Comparison of ENCODE assay signal across 23 mouse cellular contexts in genomic region chr11:44529716-44530115, GRCm38 (mm10). TPM values are rescaled to one million over a fixed set of nuclear protein-coding genes. Genes with fewer than 3 reads are reported as not detected.
DNase-seq lines count a peak whose midpoint lies in the region; ATAC-seq lines count a peak whose summit lies in the region.
"Had no signal": no experiment of that assay in that cellular context is flagged by ENCODE, and none has a peak within 500 bp of the region (broad histone marks: within the 10 kb centered on the region; RNA-seq: fewer than 3 reads in every experiment).

No protein-coding gene starts in this region.

- peaks cover 36% of the 10 kb centered on the region for H3K4me1 ChIP-seq in liver, embryonic 11.5 days (replicated peaks; ENCODE audit: control insufficient read depth, insufficient read depth, low read length)
- H3K4me1 ChIP-seq in liver, embryonic 12.5 days: peaks cover 75% of the 10 kb centered on the region
- H3K4me1 ChIP-seq: forebrain, embryonic 15.5 days; hindbrain, embryonic 10.5 days; kidney, embryonic 15.5 days; midbrain, embryonic 15.5 days had no signal

- peak; percentile 64 for DNase-seq in heart, adult 11 months
- no peak for DNase-seq in heart, adult 8-10 months (ENCODE audit: low spot score)
- no peak for DNase-seq in liver, embryonic 11.5 days (ENCODE audit: low spot score)
- DNase-seq in liver: no peak
- peak; percentile 56 for DNase-seq in splenic B cell, adult 2 months (ENCODE audit: low read depth, low spot score)
- DNase-seq in frontal cortex, postnatal 36 days (ENCODE audit: low spot score in 2 of 2): no peak
- DNase-seq: embryo, embryonic 11 days; gastrocnemius, postnatal 10 days; kidney, adult 11 months; layer of hippocampus, adult 9-11 months had no signal

- H3K9ac ChIP-seq in liver, embryonic 11.5 days (ENCODE audit: low read depth, low read length): no peak overlapping the region; the same call in 1 of the 2 replicates
- H3K9ac ChIP-seq in liver, embryonic 12.5 days: peak overlapping the region; percentile 68
- H3K9ac ChIP-seq: embryonic facial prominence, embryonic 13.5 days; forebrain, embryonic 15.5 days; kidney, embryonic 15.5 days; midbrain, embryonic 15.5 days; neural tube, embryonic 15.5 days had no signal

- H3K27me3 ChIP-seq in liver, embryonic 11.5 days (replicated peaks; ENCODE audit: control insufficient read depth, insufficient read depth, low read length): no peaks in the 10 kb centered on the region
- no peaks in the 10 kb centered on the region for H3K27me3 ChIP-seq in liver, embryonic 12.5 days (replicated peaks)
- H3K27me3 ChIP-seq in splenic B cell, adult 2 months (ENCODE audit: control insufficient read depth, insufficient read depth, low read length, poor library complexity, severe bottlenecking): no peaks in the 10 kb centered on the region
- H3K27me3 ChIP-seq: CH12.LX; embryonic facial prominence, embryonic 13.5 days; forebrain, embryonic 15.5 days; kidney, embryonic 15.5 days; midbrain, embryonic 15.5 days; neural tube, embryonic 15.5 days had no signal

- no peaks in the 10 kb centered on the region for H3K9me3 ChIP-seq in liver, embryonic 11.5 days (ENCODE audit: control insufficient read depth, low read length)
- no peaks in the 10 kb centered on the region for H3K9me3 ChIP-seq in liver, embryonic 12.5 days (replicated peaks)
- H3K9me3 ChIP-seq: embryonic facial prominence, embryonic 13.5 days; forebrain, embryonic 15.5 days; G1E; hindbrain, embryonic 10.5 days; kidney, embryonic 15.5 days; midbrain, embryonic 15.5 days; neural tube, embryonic 15.5 days had no signal

- H3K27ac ChIP-seq in liver, embryonic 11.5 days (ENCODE audit: low read depth, low read length): peak overlapping the region; percentile 82
- H3K27ac ChIP-seq in liver, embryonic 12.5 days: peak overlapping the region; percentile 96
- H3K27ac ChIP-seq: embryonic facial prominence, embryonic 13.5 days; forebrain, embryonic 15.5 days; hindbrain, embryonic 10.5 days; hindbrain, postnatal 0 days; kidney, embryonic 15.5 days; left cerebral cortex, adult 2 months; macrophage; midbrain, embryonic 15.5 days; stomach, postnatal 0 days had no signal

- H3K4me3 ChIP-seq in liver, embryonic 11.5 days (ENCODE audit: low read depth, low read length): peak overlapping the region; percentile 14; the same call in 1 of the 2 replicates
- H3K4me3 ChIP-seq in liver, embryonic 12.5 days: peak overlapping the region; percentile 44
- H3K4me3 ChIP-seq: embryonic facial prominence, embryonic 13.5 days; forebrain, embryonic 15.5 days; hindbrain, embryonic 10.5 days; kidney, embryonic 15.5 days; left cerebral cortex, adult 2 months; midbrain, embryonic 15.5 days; neural tube, embryonic 15.5 days had no signal

- ATAC-seq in liver, embryonic 11.5 days (replicated peaks; ENCODE audit: low FRiP score): no peak
- no peak; the same call in 1 of the 2 replicates for ATAC-seq in liver, embryonic 12.5 days
- ATAC-seq: forebrain, embryonic 15.5 days; hindbrain, postnatal 0 days; midbrain, embryonic 15.5 days had no signal

- peak overlapping the region; percentile 55 for H3K4me2 ChIP-seq in liver, embryonic 11.5 days
- peak overlapping the region; percentile 74 for H3K4me2 ChIP-seq in liver, embryonic 12.5 days
- H3K4me2 ChIP-seq: embryonic facial prominence, embryonic 13.5 days; forebrain, embryonic 15.5 days; kidney, embryonic 15.5 days; midbrain, embryonic 15.5 days; neural tube, embryonic 15.5 days had no signal

- peaks cover 47% of the 10 kb centered on the region for H3K36me3 ChIP-seq in liver, embryonic 11.5 days (ENCODE audit: control insufficient read depth, insufficient read depth, low read length)
- peaks cover 97% of the 10 kb centered on the region for H3K36me3 ChIP-seq in liver, embryonic 12.5 days
- peaks cover 27% of the 10 kb centered on the region for H3K36me3 ChIP-seq in splenic B cell, adult 2 months (ENCODE audit: control insufficient read depth, insufficient read depth, low read length, poor library complexity, severe bottlenecking)

- 76% methylated on average over 5 of the region's 5 CpGs for WGBS in liver, embryonic 11.5 days
- 71% methylated on average over 5 of the region's 5 CpGs for WGBS in liver, embryonic 12.5 days (ENCODE audit: insufficient replicate concordance)

RNA-seq across cellular contexts. Expression of gene Rnf145, which starts 11.0 kb away (rescaled TPM):
- total RNA-seq in heart, adult 8-10 months (2022): 10 to 100 TPM; 11.0 to 21.4 (median 13.7) TPM
- 74.4 and 76.3 TPM in 2 replicates for polyA plus RNA-seq in liver, embryonic 11.5 days (2014; fragmentation: Nextera tagmentation; extraction: Ambion mirVana)
- polyA plus RNA-seq in liver, embryonic 12.5 days (2016; fragmentation: Nextera tagmentation; extraction: Ambion mirVana): 64.7 and 71.1 TPM in 2 replicates

RNA-seq across cellular contexts. Expression of gene Ublcp1, which starts 59.4 kb away (rescaled TPM):
- total RNA-seq in heart, adult 8-10 months (2022): 10 to 100 TPM; 33.2 to 40.9 (median 39.4) TPM
- 54.1 and 54.6 TPM in 2 replicates for polyA plus RNA-seq in liver, embryonic 11.5 days (2014; fragmentation: Nextera tagmentation; extraction: Ambion mirVana)
- 41.8 and 41.9 TPM in 2 replicates for polyA plus RNA-seq in liver, embryonic 12.5 days (2016; fragmentation: Nextera tagmentation; extraction: Ambion mirVana)

Comparison
In these comparisons a context has a peak if more than half of its experiments do, and no peak if none do; other contexts are left out.
1. DNase-seq: peak in heart, adult 11 months (single experiment) and splenic B cell, adult 2 months (single experiment); none in heart, adult 8-10 months (single experiment), liver, embryonic 11.5 days (single experiment), liver (single experiment) and frontal cortex, postnatal 36 days (0 of 2).